Mouse (Mus musculus) limb, embryonic 10.5 days (tissue): ENCODE measurements around the gene Ppp1r36. TPM values are rescaled to one million over a fixed set of nuclear protein-coding genes. Genes with fewer than 3 reads are reported as not detected.

Experiments used
- polyA plus RNA-seq: library from polyadenylated mRNA; unstranded; fragments of >200 nt; fragmentation: Nextera tagmentation; extraction: Ambion mirVana; gene quantifications from 2 replicates; pipeline ENCODE4 v1.2.1, GENCODE M21; 2016

Gene Ppp1r36
- polyA plus RNA-seq, 1 experiment from 2014 or later, result 2.2 TPM

Other genes with a start within 250 kb of the Ppp1r36 start
- 0.14 and 0.18 TPM in 2 replicates for gene Esr2, start 240.3 kb upstream of the Ppp1r36 start, polyA plus RNA-seq
- not detected in 2 replicates for gene Tex21, start 170.8 kb upstream of the Ppp1r36 start, polyA plus RNA-seq
- gene Mthfd1, start 162.2 kb upstream of the Ppp1r36 start, polyA plus RNA-seq, result 100 and 121 TPM in 2 replicates
- gene Akap5, start 92.6 kb upstream of the Ppp1r36 start, polyA plus RNA-seq, result 1.2 and 1.9 TPM in 2 replicates
- gene Zbtb25, start 47.9 kb upstream of the Ppp1r36 start, polyA plus RNA-seq, result 15.9 and 16.3 TPM in 2 replicates
- 9.7 and 11.1 TPM in 2 replicates for gene Zbtb1, start 47.3 kb upstream of the Ppp1r36 start, polyA plus RNA-seq
- 4.8 and 4.9 TPM in 2 replicates for gene Hspa2, start 13.4 kb upstream of the Ppp1r36 start, polyA plus RNA-seq
- 5.7 and 6.2 TPM in 2 replicates for gene Plekhg3, start 113.4 kb downstream of the Ppp1r36 start, polyA plus RNA-seq